Mouse (Mus musculus): ENCODE data around the gene Apoc2. TPM values are rescaled to one million over a fixed set of nuclear protein-coding genes. Genes with fewer than 3 reads are reported as not detected.
A peak's percentile ranks its signal among the peaks of the same experiment; 100 is the strongest.

Apoc2 gene
- total and polyA plus RNA-seq, 3 experiments: not detected

GRCm38 (mm10) chr7:19700299-19701068, 22.7 kb upstream of the Apoc2 start:
- peak overlapping the region; percentile 8; the same call in 1 of the 2 replicates for H3K9ac ChIP-seq (ENCODE audit: control insufficient read depth, low read depth, low read length, poor library complexity, severe bottlenecking)
- no peaks in the 10 kb centered on the region for H3K9me3 ChIP-seq (replicated peaks; ENCODE audit: insufficient read depth, low read length)
- no peak overlapping the region for H3K4me3 ChIP-seq (ENCODE audit: control insufficient read depth in 1 of 2, insufficient read depth in 1 of 2, low read depth in 2 of 2, low read length in 2 of 2)
- no peaks in the 10 kb centered on the region for H3K27me3 ChIP-seq (ENCODE audit: control insufficient read depth in 1 of 2, insufficient read depth in 2 of 2, low read length in 2 of 2)
- TF ChIP-seq MAZ (IDR thresholded peaks at IDR 0.05; ENCODE audit: low read depth, low read length): 0 out of 2 replicates have a peak, but pooled peaks have one; percentile 1
- TF ChIP-seq SIN3A (IDR thresholded peaks at IDR 0.05; ENCODE audit: low read length): 0 out of 2 replicates have a peak, but pooled peaks have one; percentile 7
- no peak for TF ChIP-seq ETS1 (IDR thresholded peaks at IDR 0.05; ENCODE audit: low read depth, low read length)
- no peak for DNase-seq (ENCODE audit: low read depth, low spot score)
- peaks cover 3 to 32% of the 10 kb centered on the region in 2 experiments; a peak in 3 of 4 replicates for H3K36me3 ChIP-seq (ENCODE audit: control insufficient read depth in 1 of 2, insufficient read depth in 2 of 2, low read length in 2 of 2)
- peaks cover 3 to 38% of the 10 kb centered on the region in 2 experiments for H3K4me1 ChIP-seq (ENCODE audit: control insufficient read depth in 1 of 2, insufficient read depth in 2 of 2, low read length in 2 of 2)
- H3K27ac ChIP-seq (ENCODE audit: control insufficient read depth, low read depth, low read length): peak overlapping the region; percentile 13; the same call in 1 of the 2 replicates
- H3K79me2 ChIP-seq (ENCODE audit: control insufficient read depth, insufficient read depth, low read length, poor library complexity): no peaks in the 10 kb centered on the region

GRCm38 (mm10) chr7:19699827-19700148, 22.0 kb upstream of the Apoc2 start:
- Histone ChIP-seq H3K9ac (ENCODE audit: control insufficient read depth, low read depth, low read length, poor library complexity, severe bottlenecking) (no peak overlapping the region), H3K27ac (ENCODE audit: control insufficient read depth, low read depth, low read length) (0 out of 2 replicates have a peak overlapping the region, but pooled peaks have one; percentile 13)

GRCm38 (mm10) chr7:19698907-19699826, 21.4 kb upstream of the Apoc2 start, which contains the start of gene Apoe:
Gene Apoe, minus strand, starts transcription at chr7:19699188.
- Histone ChIP-seq H3K27me3 (ENCODE audit: control insufficient read depth in 1 of 2, insufficient read depth in 2 of 2, low read length in 2 of 2) (no peaks in the 10 kb centered on the region), H3K27ac (ENCODE audit: control insufficient read depth, low read depth, low read length) (peak within 1 kb of the TSS; percentile 54), H3K4me3 (ENCODE audit: control insufficient read depth in 1 of 2, insufficient read depth in 1 of 2, low read depth in 2 of 2, low read length in 2 of 2) (no peak within 1 kb of the TSS), H3K9ac (ENCODE audit: control insufficient read depth, low read depth, low read length, poor library complexity, severe bottlenecking) (no peak within 1 kb of the TSS), H3K36me3 (ENCODE audit: control insufficient read depth in 1 of 2, insufficient read depth in 2 of 2, low read length in 2 of 2) (peaks cover 2 to 37% of the 10 kb centered on the region in 2 experiments; a peak in 3 of 4 replicates), H3K4me1 (ENCODE audit: control insufficient read depth in 1 of 2, insufficient read depth in 2 of 2, low read length in 2 of 2) (peaks cover 7 to 39% of the 10 kb centered on the region in 2 experiments), H3K9me3 (replicated peaks; ENCODE audit: insufficient read depth, low read length) (no peaks in the 10 kb centered on the region), H3K79me2 (ENCODE audit: control insufficient read depth, insufficient read depth, low read length, poor library complexity) (no peaks in the 10 kb centered on the region)
- peak; percentile 78 for DNase-seq (ENCODE audit: low read depth, low spot score)
- no peak for TF ChIP-seq ELF1 (IDR thresholded peaks at IDR 0.05; ENCODE audit: low read depth, low read length)
- TF ChIP-seq CHD1 (IDR thresholded peaks at IDR 0.05; ENCODE audit: low read depth, low read length): no peak
- no peak for TF ChIP-seq UBTF (IDR thresholded peaks at IDR 0.05; ENCODE audit: borderline replicate concordance, insufficient read depth, low read depth, low read length)
- TF ChIP-seq POLR2AphosphoS2 (IDR thresholded peaks at IDR 0.05; ENCODE audit: low read length): 0 out of 2 replicates have a peak, but pooled peaks have one; percentile 27
- TF ChIP-seq GABPA (IDR thresholded peaks at IDR 0.05; ENCODE audit: low read depth, low read length): no peak
- 0 out of 2 replicates have a peak, but pooled peaks have one; percentile 27 for TF ChIP-seq SIN3A (IDR thresholded peaks at IDR 0.05; ENCODE audit: low read length)
- no peak for TF ChIP-seq ZC3H11A (IDR thresholded peaks at IDR 0.05; ENCODE audit: low read depth, low read length)
- TF ChIP-seq MAZ (IDR thresholded peaks at IDR 0.05; ENCODE audit: low read depth, low read length): 0 out of 2 replicates have a peak, but pooled peaks have one; percentile 27
- TF ChIP-seq USF2 (IDR thresholded peaks at IDR 0.05; ENCODE audit: borderline replicate concordance in 1 of 2, insufficient read depth in 1 of 2, low read depth in 1 of 2, low read length in 2 of 2): no peak
- TF ChIP-seq MAFK (IDR thresholded peaks at IDR 0.05; ENCODE audit: borderline replicate concordance, low read depth, low read length): no peak
- TF ChIP-seq MXI1 (IDR thresholded peaks at IDR 0.05; ENCODE audit: low read depth, low read length): peak; percentile 39; the same call in 1 of the 2 replicates
- TF ChIP-seq RAD21 (IDR thresholded peaks at IDR 0.05; ENCODE audit: low read depth, low read length): no peak
- TF ChIP-seq CHD2 (IDR thresholded peaks at IDR 0.05; ENCODE audit: low read length): no peak
- TF ChIP-seq BHLHE40 (IDR thresholded peaks at IDR 0.05; ENCODE audit: borderline replicate concordance, low read depth, low read length): peak; percentile 40; the same call in 1 of the 2 replicates
- TF ChIP-seq GATA1 (IDR thresholded peaks at IDR 0.05; ENCODE audit: low read depth, low read length): peak; percentile 46
- no peak for TF ChIP-seq KAT2A (conservative IDR thresholded peaks at IDR 0.05; ENCODE audit: low read depth, low read length)
- peak; percentile 82 for TF ChIP-seq TCF12 (IDR thresholded peaks at IDR 0.05; ENCODE audit: low read depth, low read length)
- TF ChIP-seq MYB (IDR thresholded peaks at IDR 0.05; ENCODE audit: low read depth, low read length): no peak

More at GRCm38 (mm10) chr7:19699827-19700148, 22.0 kb upstream of the Apoc2 start:
- no peaks in the 10 kb centered on the region for H3K27me3 ChIP-seq (ENCODE audit: control insufficient read depth in 1 of 2, insufficient read depth in 2 of 2, low read length in 2 of 2)
- peaks cover 3 to 35% of the 10 kb centered on the region in 2 experiments; a peak in 3 of 4 replicates for H3K36me3 ChIP-seq (ENCODE audit: control insufficient read depth in 1 of 2, insufficient read depth in 2 of 2, low read length in 2 of 2)
- no peak for DNase-seq (ENCODE audit: low read depth, low spot score)
- no peaks in the 10 kb centered on the region for H3K9me3 ChIP-seq (replicated peaks; ENCODE audit: insufficient read depth, low read length)
- TF ChIP-seq E2F4 (IDR thresholded peaks at IDR 0.05; ENCODE audit: borderline replicate concordance, low read depth, low read length) (no peak), ZNF384 (IDR thresholded peaks at IDR 0.05; ENCODE audit: low read depth, low read length) (peak; percentile 79), TBP (IDR thresholded peaks at IDR 0.05; ENCODE audit: low read depth, low read length) (0 out of 2 replicates have a peak, but pooled peaks have one; percentile 1)
- peaks cover 3 to 39% of the 10 kb centered on the region in 2 experiments for H3K4me1 ChIP-seq (ENCODE audit: control insufficient read depth in 1 of 2, insufficient read depth in 2 of 2, low read length in 2 of 2)
- H3K4me3 ChIP-seq (ENCODE audit: control insufficient read depth in 1 of 2, insufficient read depth in 1 of 2, low read depth in 2 of 2, low read length in 2 of 2): no peak overlapping the region
- H3K79me2 ChIP-seq (ENCODE audit: control insufficient read depth, insufficient read depth, low read length, poor library complexity): no peaks in the 10 kb centered on the region
